Mouse (Mus musculus): ENCODE results near the gene Ago4.

Ago4 gene

GRCm38 (mm10) chr4:126480288-126480687 lies 53.0 kb downstream of the Ago4 start:
- intact Hi-C loops (cut with DNase I), result no loop called here

- intact Hi-C loops (cut with DNase I), result no loop called here
Measured at GRCm38 (mm10) chr4:126473031-126473430, 60.2 kb downstream of the Ago4 start.

- intact Hi-C loops (cut with DNase I), result loop anchor here (5.0 kb wide), 1 partner anchor 42 kb away; the partner anchor contains the start of gene Ago3
Measured at GRCm38 (mm10) chr4:126469334-126469733, 63.9 kb downstream of the Ago4 start.

- intact Hi-C loops (cut with DNase I), result loop anchor here (5.0 kb wide), 1 partner anchor 42 kb away; the partner anchor contains the start of gene Ago3
Measured at GRCm38 (mm10) chr4:126468925-126469324, 64.3 kb downstream of the Ago4 start.

GRCm38 (mm10) chr4:126468285-126468901 lies 64.9 kb downstream of the Ago4 start, which contains the start of gene Ago1:
Ago1 (minus strand) TSS chr4:126468583.
- intact Hi-C loops (cut with DNase I), result loop anchor here (5.0 kb wide), 1 partner anchor 41 kb away; the partner anchor contains the start of gene Ago3

- intact Hi-C loops (cut with DNase I), result loop anchor here (5.0 kb wide), 1 partner anchor 41 kb away; the partner anchor contains the start of gene Ago3
Measured at GRCm38 (mm10) chr4:126467721-126468284, 65.5 kb downstream of the Ago4 start.

GRCm38 (mm10) chr4:126466251-126466750 lies 67.0 kb downstream of the Ago4 start:
- intact Hi-C loops (cut with DNase I), result loop anchor here (5.0 kb wide), 1 partner anchor 39 kb away; the partner anchor contains the start of gene Ago3

- intact Hi-C loops (cut with DNase I), result loop anchor here (1.0 to 5.0 kb wide), 2 partner anchors 9 to 39 kb away; partner anchors contain the start of gene Ago3
Measured at GRCm38 (mm10) chr4:126465843-126466242, 67.4 kb downstream of the Ago4 start.

- intact Hi-C loops (cut with DNase I), result loop anchor here (1.0 to 5.0 kb wide), 2 partner anchors 8 to 38 kb away; partner anchors contain the start of gene Ago3
Measured at GRCm38 (mm10) chr4:126464892-126465235, 68.4 kb downstream of the Ago4 start.

- intact Hi-C loops (cut with DNase I), result no loop called here
Measured at GRCm38 (mm10) chr4:126464189-126464891, 68.9 kb downstream of the Ago4 start.

GRCm38 (mm10) chr4:126455441-126455840 lies 77.8 kb downstream of the Ago4 start:
- intact Hi-C loops (cut with DNase I), result no loop called here

- intact Hi-C loops (cut with DNase I), result no loop called here
Measured at GRCm38 (mm10) chr4:126454547-126455254, 78.6 kb downstream of the Ago4 start.

GRCm38 (mm10) chr4:126450268-126450667 lies 83.0 kb downstream of the Ago4 start:
- intact Hi-C loops (cut with DNase I), result no loop called here

- intact Hi-C loops (cut with DNase I), result no loop called here
Measured at GRCm38 (mm10) chr4:126447126-126447525, 86.1 kb downstream of the Ago4 start.

- intact Hi-C loops (cut with DNase I), result no loop called here
Measured at GRCm38 (mm10) chr4:126444528-126444927, 88.7 kb downstream of the Ago4 start.

Small RNAs within 50 kb of the gene (microRNA-seq; reads per million reads assigned to microRNA genes)
- gene Mir7119, result 0 reads per million in 2 experiments
